Mouse (Mus musculus) neural tube, embryonic 15.5 days (tissue): ENCODE results near the gene Btbd3. TPM values are rescaled to one million over a fixed set of nuclear protein-coding genes. Genes with fewer than 3 reads are reported as not detected.

Experiments used
- ATAC-seq: fragments of 200-750 bp; cut with Nextera tagmentation; 2 replicates; pipeline ENCODE4 v1.8.0; 2017; ENCODE audit warnings: mild to moderate bottlenecking, moderate TSS enrichment, moderate library complexity; ENCODE audit not compliant: low FRiP score
- H3K27ac ChIP-seq: fragments of 300-500 bp; sonication (generic); replicated peaks from 2 replicates; pipeline ENCODE4 v1.5.1; 2015; ENCODE audit warnings: mild to moderate bottlenecking, inconsistent platforms
- H3K27me3 ChIP-seq: fragments of 300-500 bp; sonication (generic); replicated peaks from 2 replicates; pipeline ENCODE4 v1.6.1; 2015; ENCODE audit warnings: inconsistent platforms
- H3K36me3 ChIP-seq: fragments of 300-500 bp; sonication (generic); 2 replicates; pipeline ENCODE4 v1.6.1; 2015; ENCODE audit warnings: inconsistent platforms
- H3K4me1 ChIP-seq: fragments of 300-500 bp; sonication (generic); 2 replicates; pipeline ENCODE4 v1.6.1; 2015; ENCODE audit warnings: inconsistent platforms
- H3K4me2 ChIP-seq: fragments of 300-500 bp; sonication (generic); 2 replicates; pipeline ENCODE4 v1.6.1; 2015; ENCODE audit warnings: inconsistent platforms, mild to moderate bottlenecking, moderate library complexity
- H3K4me3 ChIP-seq: fragments of 300-500 bp; sonication (generic); replicated peaks from 2 replicates; pipeline ENCODE4 v1.5.1; 2015; ENCODE audit warnings: mild to moderate bottlenecking, inconsistent platforms
- H3K9ac ChIP-seq: fragments of 300-500 bp; sonication (generic); replicated peaks from 2 replicates; pipeline ENCODE4 v1.6.1; 2015; ENCODE audit warnings: mild to moderate bottlenecking, inconsistent platforms
- H3K9me3 ChIP-seq: fragments of 300-500 bp; sonication (generic); replicated peaks from 2 replicates; pipeline ENCODE4 v1.6.1; 2016; ENCODE audit warnings: inconsistent platforms
- WGBS: fragments of 180-500 bp; shearing (Covaris S2); methylation state at CpG from one replicate; pipeline ENCODE4 v1.1.7; 2015; ENCODE audit warnings: mixed read lengths; 5-methylcytosine and 5-hydroxymethylcytosine counted together
- polyA plus RNA-seq: library from polyadenylated mRNA; unstranded; fragments of >200 nt; fragmentation: Nextera tagmentation; extraction: Ambion mirVana; gene quantifications from 2 replicates; pipeline ENCODE4 v1.2.1, GENCODE M21; 2015

Gene Btbd3
- polyA plus RNA-seq, 1 experiment from 2014 or later = 18.6 TPM

DNA sequence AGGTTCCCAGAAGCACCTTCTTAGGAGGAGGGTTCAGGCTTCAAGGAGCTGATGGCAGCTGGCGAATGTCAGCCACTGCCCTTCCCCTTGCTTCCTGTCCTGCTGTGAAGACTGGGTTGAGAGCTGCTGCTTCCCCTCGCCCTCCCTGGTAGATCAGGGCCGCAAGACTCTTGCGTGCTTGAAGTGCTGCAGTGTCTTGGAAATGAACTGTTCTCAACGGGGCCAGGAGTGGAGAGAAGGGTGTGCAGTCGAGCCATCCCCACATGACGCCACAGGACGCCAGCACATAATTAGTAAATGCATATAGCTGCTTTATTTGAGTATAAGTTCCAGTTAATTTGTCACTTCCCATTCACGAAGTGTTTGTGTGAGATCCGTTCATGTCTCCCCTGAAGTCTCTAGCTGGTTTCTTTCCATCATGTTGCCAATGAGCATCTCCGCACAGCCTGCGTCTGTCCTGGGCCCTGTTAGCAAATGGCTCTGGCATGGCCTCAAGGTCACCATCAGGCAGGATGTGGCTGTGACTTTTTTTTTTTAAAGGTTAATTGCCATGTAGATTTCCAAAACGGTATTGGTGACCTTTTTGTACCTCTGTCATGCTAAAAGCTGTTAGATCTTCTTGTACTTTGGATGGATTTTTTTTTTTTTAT is 9.1 kb downstream of the Btbd3 start:
- Histone ChIP-seq H3K4me1 (peaks cover 36% of the 10 kb centered on the region), H3K4me2 (0 out of 2 replicates have a peak overlapping the region, but pooled peaks have one; percentile 19), H3K9me3 (no peaks in the 10 kb centered on the region), H3K36me3 (no peaks in the 10 kb centered on the region), H3K27ac (no peak overlapping the region), H3K27me3 (no peaks in the 10 kb centered on the region), H3K9ac (no peak overlapping the region), H3K4me3 (no peak overlapping the region)
- 0 out of 2 replicates have a peak, but pooled peaks have one; percentile 27 for ATAC-seq
- 23% methylated on average over 13 of the region's 13 CpGs for WGBS

DNA sequence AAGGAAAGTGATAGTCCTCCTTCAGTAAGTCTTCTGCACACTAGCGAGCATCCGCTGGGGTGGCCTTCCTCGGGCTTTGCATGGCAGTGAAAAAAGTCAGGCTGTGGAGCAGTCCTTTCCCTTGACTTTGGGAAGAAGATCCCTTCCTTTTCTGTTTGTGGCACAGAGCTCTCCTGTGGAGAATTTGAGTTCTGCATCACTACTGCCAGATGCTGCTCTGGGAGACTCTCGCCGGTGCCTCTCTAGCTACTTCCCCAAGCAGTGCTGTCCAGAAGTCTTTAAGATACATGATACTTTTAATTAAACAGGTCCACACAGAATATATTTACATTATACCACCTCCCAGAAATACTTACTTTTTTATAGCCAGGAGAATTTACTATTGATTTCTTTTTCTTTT is 10.3 kb downstream of the Btbd3 start:
- Histone ChIP-seq H3K27me3 (no peaks in the 10 kb centered on the region), H3K4me3 (no peak overlapping the region), H3K9ac (no peak overlapping the region), H3K4me1 (peaks cover 29% of the 10 kb centered on the region), H3K27ac (no peak overlapping the region), H3K9me3 (no peaks in the 10 kb centered on the region), H3K4me2 (no peak overlapping the region), H3K36me3 (no peaks in the 10 kb centered on the region)
- no peak for ATAC-seq
- 64% methylated on average over 5 of the region's 5 CpGs for WGBS

DNA sequence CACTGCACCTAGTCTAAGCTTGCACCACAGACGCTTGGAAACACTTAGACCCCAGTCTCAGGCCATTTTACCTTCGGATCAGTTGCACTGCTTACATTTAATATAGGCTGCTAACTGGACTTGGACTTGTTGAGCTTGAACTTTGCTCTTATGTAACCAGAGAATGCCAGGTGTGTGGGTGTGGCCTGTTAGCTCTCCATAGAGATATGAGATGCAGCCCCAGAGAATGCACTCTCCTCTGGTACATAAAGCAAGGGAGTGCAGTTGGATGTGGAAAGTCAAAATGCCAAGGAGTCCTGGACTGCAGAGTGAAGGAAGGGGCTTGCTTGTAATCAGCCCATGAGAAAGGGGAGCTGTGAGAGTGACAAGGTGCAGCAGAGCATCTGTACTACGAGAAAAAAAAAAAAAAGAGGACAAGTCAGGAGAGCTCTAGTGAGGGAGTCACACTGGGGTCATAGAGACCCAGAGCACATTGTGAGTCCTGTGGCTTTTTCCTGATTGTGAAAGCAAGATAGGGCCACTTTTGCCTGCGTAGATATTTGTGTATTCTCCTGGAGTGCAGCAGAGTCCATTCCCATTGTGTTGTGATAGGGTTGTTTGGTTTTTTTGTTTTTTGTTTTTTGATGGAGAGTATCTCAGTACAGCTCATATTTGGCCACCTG is 11.6 kb downstream of the Btbd3 start:
- no peaks in the 10 kb centered on the region for H3K9me3 ChIP-seq
- peaks cover 29% of the 10 kb centered on the region for H3K4me1 ChIP-seq
- no peak overlapping the region for H3K9ac ChIP-seq
- no peaks in the 10 kb centered on the region for H3K27me3 ChIP-seq
- 68% methylated on average over 4 of the region's 4 CpGs for WGBS
- H3K4me2 ChIP-seq = no peak overlapping the region
- no peak overlapping the region for H3K4me3 ChIP-seq
- H3K36me3 ChIP-seq = no peaks in the 10 kb centered on the region
- ATAC-seq = no peak
- no peak overlapping the region for H3K27ac ChIP-seq

GRCm38 (mm10) chr2:138269330-138269729 is 13.0 kb downstream of the Btbd3 start:
- H3K4me2 ChIP-seq = no peak overlapping the region

GRCm38 (mm10) chr2:138273404-138274073 is 17.2 kb downstream of the Btbd3 start:
- 91% methylated on average over 9 of the region's 9 CpGs for whole genome bisulfite sequencing
- no peak overlapping the region for H3K9ac ChIP-seq
- H3K4me2 ChIP-seq = no peak overlapping the region
- no peak overlapping the region for H3K4me3 ChIP-seq
- ATAC-seq = no peak
- no peaks in the 10 kb centered on the region for H3K9me3 ChIP-seq
- H3K27ac ChIP-seq = no peak overlapping the region
- no peaks in the 10 kb centered on the region for H3K36me3 ChIP-seq
- H3K4me1 ChIP-seq = peaks cover 24% of the 10 kb centered on the region
- no peaks in the 10 kb centered on the region for H3K27me3 ChIP-seq

More at GRCm38 (mm10) chr2:138269330-138269729, 13.0 kb downstream of the Btbd3 start:
- H3K4me3 ChIP-seq = no peak overlapping the region
- no peak overlapping the region for H3K27ac ChIP-seq
- no peaks in the 10 kb centered on the region for H3K36me3 ChIP-seq
- ATAC-seq = no peak
- no peaks in the 10 kb centered on the region for H3K27me3 ChIP-seq
- peaks cover 30% of the 10 kb centered on the region for H3K4me1 ChIP-seq
- no peaks in the 10 kb centered on the region for H3K9me3 ChIP-seq
- H3K9ac ChIP-seq = no peak overlapping the region

DNA sequence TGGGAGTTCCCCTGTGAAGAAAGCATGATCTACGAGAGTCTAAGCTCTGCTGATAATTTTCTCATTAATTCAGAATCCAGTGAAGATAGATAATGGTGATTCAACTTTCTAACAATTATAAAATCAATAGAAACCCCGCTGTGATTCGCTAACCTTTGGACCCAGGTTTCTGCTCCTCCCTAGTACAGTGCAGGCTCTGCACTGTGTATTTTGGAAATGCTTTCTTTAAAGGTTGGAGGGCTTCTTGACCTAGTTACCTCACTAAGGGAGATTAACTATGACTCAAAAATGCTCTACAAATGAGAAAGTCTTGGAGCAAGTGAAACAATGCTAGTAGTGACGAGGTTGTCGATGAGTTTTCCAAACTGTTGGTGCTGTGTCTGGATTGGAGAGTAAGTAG is 17.7 kb downstream of the Btbd3 start:
- H3K4me2 ChIP-seq = no peak overlapping the region
- ATAC-seq = no peak
- no peaks in the 10 kb centered on the region for H3K9me3 ChIP-seq
- H3K36me3 ChIP-seq = no peaks in the 10 kb centered on the region
- no peak overlapping the region for H3K4me3 ChIP-seq
- 83% methylated on average over 5 of the region's 5 CpGs for WGBS
- H3K9ac ChIP-seq = no peak overlapping the region
- no peak overlapping the region for H3K27ac ChIP-seq
- peaks cover 30% of the 10 kb centered on the region for H3K4me1 ChIP-seq
- no peaks in the 10 kb centered on the region for H3K27me3 ChIP-seq

GRCm38 (mm10) chr2:138277842-138278691 is 21.7 kb downstream of the Btbd3 start:
- peak overlapping the region; percentile 59 for H3K9ac ChIP-seq
- WGBS = 9% methylated on average over 17 of the region's 17 CpGs
- ATAC-seq = peak; percentile 94

DNA sequence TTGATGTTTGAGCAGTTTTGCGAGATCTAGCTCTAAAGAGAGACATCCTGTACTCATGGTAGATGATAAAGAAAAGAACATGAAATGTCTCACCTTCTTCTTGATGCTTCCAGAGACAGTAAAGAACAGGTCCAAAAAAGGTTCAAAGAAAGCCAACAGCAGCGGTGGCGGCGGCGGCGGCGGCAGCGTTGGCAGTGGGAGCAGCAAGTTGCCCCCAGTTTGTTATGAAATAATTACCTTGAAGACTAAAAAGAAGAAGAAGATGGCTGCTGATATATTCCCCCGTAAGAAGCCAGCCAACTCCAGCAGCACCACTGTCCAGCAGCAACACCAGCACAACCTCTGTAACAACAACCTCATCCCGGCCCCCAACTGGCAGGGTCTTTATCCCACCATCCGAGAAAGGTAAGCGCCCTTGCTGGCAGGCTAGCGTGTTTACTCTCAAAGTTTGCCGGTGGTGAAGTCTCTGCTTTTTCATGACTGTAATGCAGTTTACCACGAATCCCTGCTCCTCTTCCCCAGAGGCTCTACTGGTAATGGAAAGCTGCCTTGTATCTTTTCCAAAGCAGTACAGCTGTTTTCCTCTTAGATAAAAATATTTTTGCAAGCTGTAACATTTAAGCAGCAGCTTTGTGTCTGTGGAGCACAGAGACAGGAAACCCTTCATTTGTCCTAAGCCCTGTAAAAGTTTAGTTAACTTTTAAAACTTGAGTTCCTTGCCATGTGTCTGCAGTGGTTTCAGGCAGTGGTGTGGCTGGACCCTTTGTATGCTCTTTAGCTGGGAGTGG is 22.7 kb downstream of the Btbd3 start:
- peak overlapping the region; percentile 70 for H3K4me2 ChIP-seq
- H3K4me1 ChIP-seq = peaks cover 41% of the 10 kb centered on the region
- WGBS = 71% methylated on average over 15 of the region's 15 CpGs

More at GRCm38 (mm10) chr2:138277842-138278691, 21.7 kb downstream of the Btbd3 start:
- no peaks in the 10 kb centered on the region for H3K9me3 ChIP-seq
- no peaks in the 10 kb centered on the region for H3K27me3 ChIP-seq
- H3K4me1 ChIP-seq = peaks cover 45% of the 10 kb centered on the region
- peak overlapping the region; percentile 81 for H3K27ac ChIP-seq
- H3K4me3 ChIP-seq = peak overlapping the region; percentile 50
- H3K4me2 ChIP-seq = peak overlapping the region; percentile 70
- H3K36me3 ChIP-seq = no peaks in the 10 kb centered on the region

GRCm38 (mm10) chr2:138279641-138280040 is 23.3 kb downstream of the Btbd3 start:
- WGBS = 31% methylated on average over 11 of the region's 11 CpGs
- Histone ChIP-seq H3K4me2 (peak overlapping the region; percentile 70), H3K27ac (peak overlapping the region; percentile 81), H3K9me3 (no peaks in the 10 kb centered on the region), H3K36me3 (peaks cover 12% of the 10 kb centered on the region), H3K4me3 (peak overlapping the region; percentile 50), H3K9ac (peak overlapping the region; percentile 59), H3K27me3 (no peaks in the 10 kb centered on the region), H3K4me1 (peaks cover 41% of the 10 kb centered on the region)
- no peak for ATAC-seq

More for the DNA sequence above, 22.7 kb downstream of the Btbd3 start:
- Histone ChIP-seq H3K4me3 (peak overlapping the region; percentile 50), H3K9ac (peak overlapping the region; percentile 59), H3K36me3 (peaks cover 8% of the 10 kb centered on the region), H3K9me3 (no peaks in the 10 kb centered on the region), H3K27ac (peak overlapping the region; percentile 81), H3K27me3 (no peaks in the 10 kb centered on the region)
- no peak for ATAC-seq

GRCm38 (mm10) chr2:138280225-138280711 is 23.9 kb downstream of the Btbd3 start:
- ATAC-seq = no peak
- Histone ChIP-seq H3K9me3 (no peaks in the 10 kb centered on the region), H3K27me3 (no peaks in the 10 kb centered on the region), H3K27ac (peak overlapping the region; percentile 81), H3K4me1 (peaks cover 41% of the 10 kb centered on the region), H3K9ac (peak overlapping the region; percentile 59), H3K4me2 (peak overlapping the region; percentile 70), H3K36me3 (peaks cover 15% of the 10 kb centered on the region), H3K4me3 (peak overlapping the region; percentile 50)
- 44% methylated on average over 17 of the region's 17 CpGs for WGBS
